Mouse (Mus musculus): ENCODE data around the gene Akap13. TPM values are rescaled to one million over a fixed set of nuclear protein-coding genes. Genes with fewer than 3 reads are reported as not detected.
A peak's percentile ranks its signal among the peaks of the same experiment; 100 is the strongest.

Gene Akap13
- polyA plus RNA-seq, 1 experiment, result 13.2 TPM

DNA sequence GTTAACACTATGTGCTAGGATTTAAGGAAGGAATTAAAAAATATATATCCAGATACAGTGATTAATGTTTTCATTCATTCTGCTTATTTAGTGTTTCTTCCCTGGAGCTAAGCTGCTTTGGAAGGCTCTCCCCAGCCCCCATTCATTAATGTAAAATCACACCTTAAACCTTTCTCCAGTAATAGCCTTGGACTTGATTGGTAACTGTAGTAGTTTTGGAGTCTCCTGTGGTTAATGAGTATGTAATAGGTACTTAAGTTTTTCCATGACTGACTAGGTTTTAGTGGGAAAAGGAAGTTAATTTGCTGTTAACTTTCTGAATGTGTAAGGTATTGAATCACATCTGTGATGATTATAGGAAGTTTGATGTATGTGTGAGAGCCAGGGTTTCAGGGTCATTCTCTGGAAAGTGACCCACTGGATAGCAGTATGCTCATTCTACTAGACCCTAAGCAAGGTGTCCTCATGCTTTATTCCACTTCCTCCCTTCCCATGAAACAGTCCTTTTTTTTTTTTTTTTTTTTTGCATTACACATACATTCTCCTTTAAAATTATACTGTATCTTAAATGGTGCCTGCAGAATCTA is 19.3 kb downstream of the Akap13 start:
- Histone ChIP-seq H3K4me1 (ENCODE audit: control insufficient read depth, insufficient read depth, low read length) (peaks cover 45% of the 10 kb centered on the region), H3K4me3 (ENCODE audit: insufficient read depth, low read depth, low read length) (no peak overlapping the region), H3K27ac (ENCODE audit: insufficient read depth, low read depth, low read length) (no peak overlapping the region), H3K36me3 (ENCODE audit: control insufficient read depth, insufficient read depth, low read length) (no peaks in the 10 kb centered on the region), H3K27me3 (replicated peaks; ENCODE audit: control insufficient read depth, insufficient read depth, low read length) (no peaks in the 10 kb centered on the region)
- no peak for TF ChIP-seq CTCF (conservative IDR thresholded peaks at IDR 0.05; ENCODE audit: insufficient read depth, insufficient read length, low read depth, low read length)
- no peak for TF ChIP-seq POLR2A (IDR thresholded peaks at IDR 0.05; ENCODE audit: low read depth, low read length)
- peak; percentile 59 for DNase-seq

- H3K4me1 ChIP-seq (ENCODE audit: control insufficient read depth, insufficient read depth, low read length), result peaks cover 33% of the 10 kb centered on the region
Observed at GRCm38 (mm10) chr7:75478060-75478459, 22.7 kb downstream of the Akap13 start.

DNA sequence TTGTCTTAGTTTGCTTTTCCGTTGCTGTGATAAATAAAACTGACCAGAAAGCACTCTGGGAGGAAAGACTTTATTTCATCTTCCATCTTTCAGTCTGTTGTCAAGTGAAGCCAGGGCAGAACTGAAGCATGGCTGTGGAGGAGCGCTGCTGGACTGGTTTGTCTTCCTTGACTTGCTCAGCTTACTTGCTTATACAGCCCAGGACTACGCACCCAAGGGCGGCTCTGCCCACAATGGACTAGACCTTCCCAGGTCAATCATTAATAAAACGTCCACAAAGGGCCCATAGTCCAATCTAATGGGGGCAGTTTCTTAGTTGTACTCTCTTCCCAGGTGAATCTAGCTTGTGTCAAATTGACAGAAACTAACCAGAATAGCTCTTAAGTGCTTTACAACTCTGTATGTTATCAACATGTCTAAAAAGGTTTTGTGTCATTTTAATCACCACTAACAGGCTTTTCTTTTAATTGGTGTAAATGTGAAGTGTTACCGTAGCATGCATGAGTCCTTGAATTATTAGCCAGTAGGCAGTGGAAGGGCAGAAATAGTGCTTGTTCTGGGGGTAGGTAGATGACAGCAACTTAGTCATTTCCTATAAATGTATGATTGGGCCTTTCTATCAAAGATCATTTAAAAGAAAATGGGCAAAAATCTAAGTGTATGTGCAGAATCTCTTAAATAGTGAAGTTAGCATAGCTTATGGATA is 25.5 kb downstream of the Akap13 start:
- Histone ChIP-seq H3K4me3 (ENCODE audit: insufficient read depth, low read depth, low read length) (no peak overlapping the region), H3K27ac (ENCODE audit: insufficient read depth, low read depth, low read length) (peak overlapping the region; percentile 53), H3K36me3 (ENCODE audit: control insufficient read depth, insufficient read depth, low read length) (no peaks in the 10 kb centered on the region), H3K4me1 (ENCODE audit: control insufficient read depth, insufficient read depth, low read length) (peaks cover 14% of the 10 kb centered on the region; the same call in 1 of the 2 replicates), H3K27me3 (replicated peaks; ENCODE audit: control insufficient read depth, insufficient read depth, low read length) (no peaks in the 10 kb centered on the region)
- TF ChIP-seq POLR2A (IDR thresholded peaks at IDR 0.05; ENCODE audit: low read depth, low read length) (no peak), CTCF (conservative IDR thresholded peaks at IDR 0.05; ENCODE audit: insufficient read depth, insufficient read length, low read depth, low read length) (no peak)
- WGBS, result 44% methylated on average over 6 of the region's 6 CpGs
- DNase-seq, result peak; percentile 92

More at GRCm38 (mm10) chr7:75478060-75478459, 22.7 kb downstream of the Akap13 start:
- H3K36me3 ChIP-seq (ENCODE audit: control insufficient read depth, insufficient read depth, low read length), result no peaks in the 10 kb centered on the region
- H3K27ac ChIP-seq (ENCODE audit: insufficient read depth, low read depth, low read length), result no peak overlapping the region
- WGBS, result 92% methylated on average over 2 of the region's 2 CpGs
- DNase-seq, result no peak
- TF ChIP-seq POLR2A (IDR thresholded peaks at IDR 0.05; ENCODE audit: low read depth, low read length), result no peak
- no peak for TF ChIP-seq CTCF (conservative IDR thresholded peaks at IDR 0.05; ENCODE audit: insufficient read depth, insufficient read length, low read depth, low read length)
- H3K27me3 ChIP-seq (replicated peaks; ENCODE audit: control insufficient read depth, insufficient read depth, low read length), result no peaks in the 10 kb centered on the region
- no peak overlapping the region for H3K4me3 ChIP-seq (ENCODE audit: insufficient read depth, low read depth, low read length)

DNA sequence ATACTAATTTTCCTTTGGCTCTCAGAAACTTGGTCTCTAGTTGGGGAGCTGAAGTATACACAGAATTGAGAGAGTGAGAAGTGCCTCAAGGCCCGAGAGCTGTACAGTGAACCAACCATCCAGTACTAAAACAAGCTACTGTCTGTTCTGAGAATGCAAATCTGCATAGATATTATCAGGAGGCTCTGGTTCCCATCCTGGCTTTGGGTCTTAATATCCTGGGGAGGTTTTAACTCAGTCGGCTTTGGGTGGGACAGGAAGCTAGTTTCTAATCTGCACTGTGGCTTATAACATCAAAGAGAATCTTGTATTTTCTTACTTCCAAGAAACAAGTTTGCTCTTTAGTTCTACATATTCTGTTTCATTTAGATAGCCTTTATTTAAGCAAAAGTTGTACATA is 30.7 kb downstream of the Akap13 start:
- DNase-seq, result no peak
- no peaks in the 10 kb centered on the region for H3K36me3 ChIP-seq (ENCODE audit: control insufficient read depth, insufficient read depth, low read length)
- H3K27me3 ChIP-seq (replicated peaks; ENCODE audit: control insufficient read depth, insufficient read depth, low read length), result no peaks in the 10 kb centered on the region
- H3K4me3 ChIP-seq (ENCODE audit: insufficient read depth, low read depth, low read length), result no peak overlapping the region
- TF ChIP-seq CTCF (conservative IDR thresholded peaks at IDR 0.05; ENCODE audit: insufficient read depth, insufficient read length, low read depth, low read length) (no peak), POLR2A (IDR thresholded peaks at IDR 0.05; ENCODE audit: low read depth, low read length) (no peak)
- 71% methylated on average over 2 of the region's 2 CpGs for WGBS
- peaks cover 7% of the 10 kb centered on the region; the same call in 1 of the 2 replicates for H3K4me1 ChIP-seq (ENCODE audit: control insufficient read depth, insufficient read depth, low read length)
- no peak overlapping the region for H3K27ac ChIP-seq (ENCODE audit: insufficient read depth, low read depth, low read length)

DNA sequence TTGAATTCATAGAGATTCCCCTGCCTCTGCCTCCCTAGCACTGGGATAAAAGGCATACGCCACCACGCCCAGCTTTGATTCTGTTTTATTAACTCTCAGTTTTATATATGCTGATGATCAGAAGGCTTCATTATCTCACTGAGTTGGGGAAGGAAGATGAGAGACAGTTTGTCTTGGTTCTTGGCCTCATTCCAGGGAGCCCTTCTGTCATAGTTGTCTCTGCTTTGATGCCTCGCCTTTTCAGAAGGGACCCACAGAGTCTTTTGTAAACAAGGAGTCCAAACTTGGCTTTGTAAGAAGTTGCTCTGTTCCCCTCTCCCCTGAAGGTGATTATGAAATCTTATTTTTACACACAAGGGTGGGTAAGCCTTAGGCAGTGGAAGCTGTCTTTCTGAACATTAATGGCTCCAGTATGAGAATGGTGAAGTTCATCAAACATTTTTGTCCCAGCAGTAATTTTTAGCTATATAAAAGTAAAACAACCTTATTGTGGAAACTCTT is 40.7 kb downstream of the Akap13 start:
- Histone ChIP-seq H3K4me3 (ENCODE audit: insufficient read depth, low read depth, low read length) (no peak overlapping the region), H3K27ac (ENCODE audit: insufficient read depth, low read depth, low read length) (no peak overlapping the region; the same call in 1 of the 2 replicates), H3K36me3 (ENCODE audit: control insufficient read depth, insufficient read depth, low read length) (no peaks in the 10 kb centered on the region), H3K27me3 (replicated peaks; ENCODE audit: control insufficient read depth, insufficient read depth, low read length) (no peaks in the 10 kb centered on the region), H3K4me1 (ENCODE audit: control insufficient read depth, insufficient read depth, low read length) (peaks cover 40% of the 10 kb centered on the region)
- WGBS, result 87% methylated on average over 3 of the region's 3 CpGs
- no peak for DNase-seq
- no peak for TF ChIP-seq POLR2A (IDR thresholded peaks at IDR 0.05; ENCODE audit: low read depth, low read length)
- no peak for TF ChIP-seq CTCF (conservative IDR thresholded peaks at IDR 0.05; ENCODE audit: insufficient read depth, insufficient read length, low read depth, low read length)

DNA sequence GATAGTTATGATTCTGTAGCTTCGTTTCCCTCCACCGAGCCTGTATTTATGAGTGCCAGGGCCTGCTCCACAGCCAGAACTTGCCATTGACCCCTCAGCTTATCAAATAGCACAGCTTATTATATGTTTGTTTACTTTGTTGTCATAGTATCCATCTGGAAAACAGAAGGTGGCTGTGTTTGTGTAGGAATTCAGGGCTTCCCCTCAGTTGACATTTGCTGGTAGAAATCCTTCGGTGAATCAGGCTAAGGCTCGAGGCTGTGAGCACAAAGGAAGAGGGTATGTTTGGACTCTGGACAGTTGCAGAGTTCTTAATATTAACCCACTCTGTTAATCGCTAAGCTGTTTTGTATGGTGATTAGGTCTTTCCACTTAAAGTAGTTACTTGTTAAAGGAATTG is 43.3 kb downstream of the Akap13 start:
- WGBS, result 9% methylated on average over 5 of the region's 5 CpGs
- DNase-seq, result peak; percentile 85
- H3K36me3 ChIP-seq (ENCODE audit: control insufficient read depth, insufficient read depth, low read length), result no peaks in the 10 kb centered on the region
- H3K27ac ChIP-seq (ENCODE audit: insufficient read depth, low read depth, low read length), result peak overlapping the region; percentile 97
- no peaks in the 10 kb centered on the region for H3K27me3 ChIP-seq (replicated peaks; ENCODE audit: control insufficient read depth, insufficient read depth, low read length)
- peaks cover 33% of the 10 kb centered on the region for H3K4me1 ChIP-seq (ENCODE audit: control insufficient read depth, insufficient read depth, low read length)
- TF ChIP-seq POLR2A (IDR thresholded peaks at IDR 0.05; ENCODE audit: low read depth, low read length) (no peak), CTCF (conservative IDR thresholded peaks at IDR 0.05; ENCODE audit: insufficient read depth, insufficient read length, low read depth, low read length) (no peak)
- H3K4me3 ChIP-seq (ENCODE audit: insufficient read depth, low read depth, low read length), result no peak overlapping the region

- H3K4me1 ChIP-seq (ENCODE audit: control insufficient read depth, insufficient read depth, low read length), result peaks cover 27% of the 10 kb centered on the region
- H3K36me3 ChIP-seq (ENCODE audit: control insufficient read depth, insufficient read depth, low read length), result no peaks in the 10 kb centered on the region
- peak; percentile 57 for DNase-seq
- TF ChIP-seq POLR2A (IDR thresholded peaks at IDR 0.05; ENCODE audit: low read depth, low read length) (no peak), CTCF (conservative IDR thresholded peaks at IDR 0.05; ENCODE audit: insufficient read depth, insufficient read length, low read depth, low read length) (no peak)
- H3K27ac ChIP-seq (ENCODE audit: insufficient read depth, low read depth, low read length), result peak overlapping the region; percentile 97
- no peaks in the 10 kb centered on the region for H3K27me3 ChIP-seq (replicated peaks; ENCODE audit: control insufficient read depth, insufficient read depth, low read length)
- 42% methylated on average over 7 of the region's 7 CpGs for WGBS
- H3K4me3 ChIP-seq (ENCODE audit: insufficient read depth, low read depth, low read length), result no peak overlapping the region
Observed at GRCm38 (mm10) chr7:75499271-75499670, 43.9 kb downstream of the Akap13 start.
